Mouse (Mus musculus) cerebellum, postnatal 10 days (tissue): ENCODE measurements around the gene Pafah2.
"Not testable (repeated sequence)": the region's sequence is repeated elsewhere in the genome, so short reads cannot be mapped to it uniquely, and the experiment has no call there.

Experiments
- DNase-seq, 2 experiments: peaks; one replicate each; pipeline ENCODE4 v3.0.0; 2021; ENCODE audit warnings: mixed read lengths in 2 of 2

Pafah2 gene

DNA sequence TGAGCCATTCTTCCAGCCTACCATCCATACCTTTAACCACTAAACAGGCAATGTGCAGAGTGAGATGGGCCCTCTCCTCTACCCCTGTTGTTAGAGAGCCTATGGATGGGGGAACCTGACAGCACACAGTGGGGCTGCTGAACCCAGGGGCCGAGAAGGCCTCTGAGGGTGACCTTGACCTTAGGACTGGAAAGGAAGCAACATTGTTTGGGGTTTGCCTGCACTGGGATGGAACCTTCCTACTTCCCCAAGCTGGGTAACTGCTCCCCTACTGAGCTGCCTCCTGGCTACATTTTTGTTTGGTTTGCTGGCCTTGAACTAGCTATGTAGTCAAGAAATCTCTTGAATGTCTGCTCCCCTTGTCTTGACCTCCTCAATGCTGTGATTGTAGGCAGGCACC, 21.8 kb upstream of the Pafah2 start:
- no peak for DNase-seq

DNA sequence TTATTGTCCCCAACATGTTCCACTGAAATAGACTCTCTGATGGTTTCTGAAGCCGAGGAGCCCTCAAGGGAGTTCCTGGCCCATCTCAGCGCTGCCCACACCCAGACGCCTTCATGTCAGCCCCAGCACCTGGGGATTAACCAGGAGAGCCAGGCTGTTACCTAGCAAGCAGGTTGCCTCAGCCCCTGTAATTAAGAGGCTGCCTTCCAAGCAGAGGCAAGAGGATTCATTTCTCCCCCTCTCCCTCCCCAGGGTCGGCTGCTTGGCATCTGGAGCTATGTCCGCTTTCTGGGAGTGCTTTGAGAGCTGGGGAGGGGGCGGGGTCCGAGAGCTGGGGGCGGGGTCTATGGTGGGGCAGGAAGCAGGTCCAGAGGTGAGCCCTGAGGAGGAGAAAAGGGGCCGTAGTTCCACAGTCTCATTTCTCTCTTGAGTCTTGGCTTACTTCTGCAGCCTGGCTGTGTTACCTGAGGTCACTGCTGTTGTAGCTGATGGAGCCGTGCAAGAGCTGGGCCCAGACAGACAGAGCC, 18.0 kb upstream of the Pafah2 start:
- no peak for DNase-seq

DNA sequence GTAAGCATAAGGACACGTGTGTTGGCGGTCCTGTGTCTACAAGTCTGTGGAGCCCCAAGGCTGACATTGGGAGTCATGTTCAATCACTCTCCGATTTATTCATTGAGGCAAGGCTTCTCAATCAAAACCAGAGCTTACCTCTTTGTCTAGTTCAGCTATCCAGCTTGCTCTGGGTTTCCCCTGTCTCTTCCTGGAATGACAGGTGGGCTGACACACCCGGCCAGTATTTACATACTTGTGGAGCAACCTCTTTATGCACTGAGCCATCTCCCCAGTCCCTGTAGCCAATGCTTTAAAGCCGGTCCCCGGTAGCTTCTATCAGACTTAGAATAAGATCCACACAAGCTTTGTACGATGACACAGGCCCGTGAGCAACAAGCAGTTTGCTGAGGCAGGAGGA, 16.6 kb upstream of the Pafah2 start:
- no peak for DNase-seq

DNA sequence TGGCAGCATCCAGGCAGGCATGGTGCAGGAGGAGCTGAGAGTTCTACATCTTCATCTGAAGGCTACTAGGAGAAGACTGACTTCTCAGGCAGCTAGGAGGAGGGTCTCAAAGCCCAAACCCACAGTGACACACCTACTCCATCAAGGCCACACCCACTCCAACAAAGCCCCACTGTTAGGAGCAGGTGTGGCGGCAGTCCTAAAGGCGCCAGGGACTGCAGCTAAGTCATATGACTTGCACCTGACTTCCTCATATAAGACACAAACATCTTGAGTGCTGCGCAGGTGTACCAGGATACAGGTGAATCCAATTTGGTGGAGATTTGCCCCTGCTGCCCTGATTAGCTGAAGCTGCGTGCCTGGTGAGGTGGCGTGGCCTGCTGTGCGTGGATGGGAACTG, 12.4 kb upstream of the Pafah2 start, which contains the start of gene Extl1:
Gene Extl1, minus strand, starts transcription at position 101 of the 400 bp plus-strand sequence.
- DNase-seq = not testable (repeated sequence)

DNA sequence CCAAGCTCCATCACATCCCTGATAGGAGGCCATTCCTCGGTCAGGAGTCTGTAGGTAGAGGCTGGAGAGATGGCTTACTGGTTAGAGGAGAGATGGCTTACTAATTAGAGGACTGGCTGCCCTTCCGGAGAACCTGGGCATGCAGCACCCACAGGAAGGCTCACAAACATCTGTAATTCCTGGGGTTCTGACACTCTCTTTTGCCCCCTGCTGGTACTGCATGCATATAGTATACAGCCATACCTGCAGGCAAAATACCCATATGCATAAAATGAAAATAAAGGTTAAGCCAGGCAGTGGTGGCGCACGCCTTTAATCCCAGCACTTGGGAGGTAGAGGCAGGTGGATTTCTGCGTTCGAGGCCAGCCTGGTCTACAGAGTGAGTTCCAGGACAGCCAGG, 8.9 kb upstream of the Pafah2 start:
- no peak for DNase-seq

DNA sequence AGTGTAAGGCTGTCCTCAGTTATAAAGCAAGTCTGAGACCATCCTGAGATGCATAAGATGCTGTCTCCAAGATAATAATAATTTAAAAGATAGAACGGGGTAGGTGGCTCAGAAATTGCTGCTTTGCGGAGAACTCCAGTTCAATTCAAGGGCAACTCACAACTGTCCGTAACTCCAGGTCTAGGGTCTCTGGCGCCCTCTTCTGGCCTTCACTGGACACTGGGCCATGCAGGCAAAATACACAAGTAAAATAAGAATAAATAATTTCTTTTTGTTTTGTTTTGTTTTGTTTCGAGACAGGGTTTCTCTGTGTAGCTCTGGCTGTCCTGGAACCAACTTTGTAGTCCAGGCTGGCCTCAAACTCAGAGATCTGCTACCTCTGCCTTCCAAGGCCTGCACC, 7.7 kb upstream of the Pafah2 start:
- DNase-seq = peak; percentile 83 to 87

DNA sequence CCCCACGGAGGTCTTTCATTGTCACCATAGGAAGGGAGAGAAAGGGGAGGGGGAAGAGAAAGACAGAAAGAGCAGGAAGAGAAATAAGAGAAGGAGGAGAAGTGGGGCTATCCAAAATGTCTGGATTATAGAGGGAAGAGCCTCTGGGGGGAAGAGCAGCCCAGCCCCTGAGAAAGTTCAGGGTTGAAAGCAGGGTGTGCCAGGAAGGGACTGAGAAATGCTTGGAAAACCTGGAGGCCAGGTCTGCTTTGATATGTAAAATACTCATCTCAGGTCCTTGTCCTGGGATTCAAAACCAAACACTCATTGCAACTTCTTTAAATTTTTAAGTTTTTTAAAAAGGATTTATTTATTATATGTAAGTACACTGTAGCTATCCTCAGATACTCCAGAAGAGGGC, 4.5 kb upstream of the Pafah2 start:
- DNase-seq = no peak

DNA sequence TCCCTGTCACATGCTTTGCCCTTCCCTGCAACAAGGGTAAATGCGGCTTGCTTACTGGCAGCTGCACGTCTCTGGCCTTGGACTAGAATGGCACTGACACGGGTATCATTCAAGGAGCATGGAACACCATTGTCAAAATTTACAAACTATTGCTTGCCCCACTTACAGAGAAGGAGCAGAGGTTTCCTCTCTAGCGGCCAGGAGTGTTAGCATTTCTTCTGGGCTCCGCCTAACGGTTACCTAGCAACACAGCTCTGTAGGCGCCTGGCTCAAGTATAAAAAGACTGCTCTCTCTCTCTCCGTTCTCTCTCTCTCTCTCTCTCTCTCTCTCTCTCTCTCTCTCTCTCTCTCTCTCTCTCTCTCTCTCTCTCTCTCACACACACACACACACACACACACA, 3.5 kb upstream of the Pafah2 start:
- DNase-seq = no peak

DNA sequence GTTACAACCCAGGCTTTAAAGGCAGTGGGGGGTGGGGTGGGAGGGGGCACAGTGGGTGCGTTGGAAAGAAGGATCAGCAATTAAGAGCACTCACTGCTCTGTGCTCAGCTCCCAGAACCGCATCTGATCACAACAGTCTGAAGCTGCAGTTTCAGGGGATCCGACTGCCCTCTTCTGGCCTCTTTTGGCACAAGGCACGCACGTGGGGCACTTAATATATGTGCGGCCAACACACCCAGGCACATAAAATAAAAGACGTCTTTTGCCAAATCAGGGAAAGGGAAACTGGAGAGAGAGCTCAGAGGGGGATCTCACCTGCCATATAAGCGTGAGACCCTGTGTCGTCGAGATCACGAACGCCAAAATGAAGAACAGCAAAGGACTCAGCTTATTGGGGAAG, 3.1 kb upstream of the Pafah2 start:
- peak; percentile 56 to 60 for DNase-seq

DNA sequence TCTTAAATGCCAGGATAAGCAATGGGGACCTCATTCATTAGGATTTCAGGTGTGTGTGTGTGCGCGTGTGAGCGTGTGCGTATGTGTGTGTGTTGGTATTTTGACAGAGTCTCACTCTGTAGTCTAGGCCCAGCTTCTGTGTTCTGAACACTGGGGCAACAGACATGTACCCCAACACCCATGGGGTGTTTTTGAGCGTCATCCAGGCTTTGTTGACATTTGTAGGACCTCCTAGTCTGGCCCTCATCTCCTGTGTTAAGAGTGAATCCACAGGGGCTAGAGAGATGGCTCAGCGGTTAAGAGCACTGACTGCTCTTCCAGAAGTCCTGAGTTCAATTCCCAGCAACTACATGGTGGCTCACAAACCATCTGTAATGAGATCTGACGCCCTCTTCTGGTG, 978 bp upstream of the Pafah2 start:
- DNase-seq = peak in 1 of 2 experiments; percentile 41

DNA sequence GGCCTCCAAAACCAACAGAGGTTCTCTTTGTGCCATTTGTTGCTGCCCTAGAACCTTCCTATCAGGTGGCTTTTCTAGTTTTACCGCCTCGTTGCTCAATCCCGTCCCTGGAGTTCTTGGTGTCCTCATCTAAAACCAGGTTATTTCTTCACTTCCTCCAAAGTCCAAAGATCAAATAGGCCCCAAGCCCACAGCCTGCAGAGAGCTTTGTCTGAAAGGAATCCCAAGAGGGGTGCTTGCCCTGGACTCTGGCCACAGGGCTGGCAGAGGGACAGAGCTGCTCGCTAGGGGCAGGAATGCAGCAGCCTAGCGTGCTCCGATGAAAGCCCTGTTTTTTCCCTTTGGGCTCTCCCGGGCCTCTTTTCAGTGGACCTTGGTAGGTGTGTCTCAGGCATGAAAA, 1.0 kb downstream of the Pafah2 start:
- peak; percentile 79 to 85 for DNase-seq

DNA sequence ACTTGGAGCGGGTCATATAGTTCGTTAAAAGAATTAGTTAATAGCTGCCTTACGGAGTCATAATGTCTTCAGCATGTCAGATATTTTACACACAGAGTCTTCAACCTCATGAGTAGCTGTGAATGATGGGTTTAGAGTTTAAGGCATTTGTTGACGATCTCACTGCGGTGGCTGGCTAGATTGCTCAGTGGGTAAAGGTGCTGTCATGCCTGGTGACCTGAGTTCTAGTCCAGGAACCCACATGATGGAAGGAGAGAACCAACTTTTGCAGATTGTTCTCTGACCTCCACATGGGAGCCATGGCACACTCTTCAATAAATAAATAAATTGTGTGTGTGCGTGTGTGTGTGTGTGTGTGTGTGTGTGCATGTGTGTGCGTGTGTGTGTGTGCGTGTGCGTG, 1.6 kb downstream of the Pafah2 start:
- DNase-seq = no peak

DNA sequence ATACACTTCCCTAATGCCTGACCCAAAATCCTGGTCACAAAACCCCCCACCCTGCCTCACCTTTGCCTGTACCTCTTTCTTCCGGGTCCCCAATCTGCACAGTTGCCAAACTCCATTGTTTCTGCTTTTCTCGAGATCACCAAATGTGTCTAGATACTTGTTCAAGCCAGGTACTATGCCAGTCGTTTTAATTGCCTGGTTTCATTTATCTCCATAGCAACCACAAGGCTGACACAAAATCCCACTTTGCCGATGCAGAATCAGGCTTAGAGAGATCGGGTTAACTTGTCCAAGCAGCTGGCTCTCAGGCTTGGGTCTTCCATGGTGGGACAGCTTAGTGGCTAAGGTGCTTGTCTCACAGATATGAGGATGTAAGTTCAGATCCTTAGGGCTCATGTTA, 4.1 kb downstream of the Pafah2 start:
- DNase-seq = no peak

DNA sequence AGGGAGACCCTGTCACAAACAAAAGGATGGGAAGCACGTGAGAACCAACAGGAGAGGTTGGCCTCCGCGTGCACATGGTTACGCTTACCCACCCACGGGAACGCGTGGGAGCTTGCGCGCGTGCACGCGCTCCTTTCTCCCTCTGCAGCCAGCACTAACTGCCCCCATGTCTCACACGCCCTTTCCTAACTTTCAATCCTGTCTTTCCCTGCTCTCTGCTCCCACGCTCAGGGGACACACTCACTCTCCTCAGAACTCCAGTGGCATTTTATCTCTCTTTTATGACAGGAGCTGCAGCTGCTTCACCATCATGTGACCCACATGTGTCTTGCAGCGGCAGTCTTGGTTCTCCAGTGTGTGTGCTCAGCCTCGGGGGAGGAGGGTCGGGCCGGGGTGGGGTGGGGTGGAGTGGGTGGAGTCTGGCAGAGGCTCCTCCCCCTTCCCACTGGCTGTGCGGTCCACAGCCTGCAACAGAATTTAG, 5.1 kb downstream of the Pafah2 start:
- DNase-seq = peak; percentile 39 to 61

DNA sequence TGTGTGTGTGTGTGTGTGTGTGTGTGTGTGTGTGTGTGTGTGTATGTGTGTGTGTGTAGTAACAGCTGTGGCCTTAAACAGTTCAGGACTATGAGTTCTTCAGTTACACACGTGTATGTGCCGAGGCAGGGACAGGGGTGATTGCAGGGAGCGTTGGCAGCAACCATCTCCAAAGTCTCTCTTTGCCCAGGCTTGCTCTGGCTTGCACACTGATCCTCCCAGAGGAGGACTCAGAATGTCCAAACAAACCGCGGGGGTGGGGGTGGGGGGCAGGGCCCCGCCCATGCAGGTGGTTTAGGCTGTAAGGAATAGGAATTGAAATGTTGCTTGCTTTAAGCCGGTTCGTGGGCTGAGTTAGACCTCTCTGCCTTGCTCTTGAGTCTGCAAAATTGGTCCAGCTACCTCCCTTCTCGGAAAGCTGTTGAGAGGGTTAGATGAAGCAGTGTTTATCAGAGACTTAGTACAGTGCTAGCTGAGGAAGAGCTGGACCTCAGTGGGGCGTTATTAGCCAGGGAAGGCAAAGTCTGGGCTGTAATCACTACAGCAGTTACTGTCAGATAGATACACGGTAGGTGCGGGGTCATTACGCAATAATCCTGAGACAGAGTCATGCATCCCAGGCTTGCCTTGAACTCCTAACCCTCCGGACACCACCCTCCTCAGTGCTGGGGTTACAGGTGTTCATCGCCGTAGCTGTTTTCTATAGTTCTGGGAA, 5.9 kb downstream of the Pafah2 start:
- DNase-seq = no peak

DNA sequence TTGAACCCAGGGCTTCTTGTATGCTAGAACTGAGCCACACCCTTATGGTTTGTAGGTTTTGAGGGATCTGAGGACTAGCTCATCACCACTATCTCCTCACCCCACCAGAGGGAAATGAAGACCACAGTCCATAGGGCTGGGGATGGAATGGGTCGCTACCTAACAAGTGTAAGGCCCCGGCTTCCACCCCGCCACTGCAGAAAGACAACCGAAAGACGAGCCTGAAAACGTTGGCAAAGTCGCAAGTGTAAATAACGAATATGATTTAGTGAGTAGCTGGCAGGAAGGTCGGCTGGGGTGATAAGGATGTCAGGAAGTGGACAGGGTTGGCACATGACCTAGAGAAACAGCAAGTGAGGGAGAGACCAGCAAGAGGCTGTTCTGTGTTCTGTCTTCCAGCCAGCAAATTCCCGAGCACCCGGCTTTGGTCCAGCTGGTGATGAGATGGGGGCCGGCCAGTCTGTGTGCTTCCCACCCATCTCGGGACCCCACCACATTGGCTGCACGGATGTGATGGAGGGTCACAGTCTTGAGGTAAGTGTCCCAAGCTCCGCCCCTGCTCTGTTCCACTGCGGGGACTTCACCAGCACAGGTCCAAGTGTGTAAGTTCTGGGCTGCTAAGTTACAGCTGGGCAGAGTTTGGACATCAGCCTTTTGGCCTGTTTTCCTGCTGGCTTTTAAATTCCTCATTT, 6.6 kb downstream of the Pafah2 start:
- peak; percentile 74 to 82 for DNase-seq

DNA sequence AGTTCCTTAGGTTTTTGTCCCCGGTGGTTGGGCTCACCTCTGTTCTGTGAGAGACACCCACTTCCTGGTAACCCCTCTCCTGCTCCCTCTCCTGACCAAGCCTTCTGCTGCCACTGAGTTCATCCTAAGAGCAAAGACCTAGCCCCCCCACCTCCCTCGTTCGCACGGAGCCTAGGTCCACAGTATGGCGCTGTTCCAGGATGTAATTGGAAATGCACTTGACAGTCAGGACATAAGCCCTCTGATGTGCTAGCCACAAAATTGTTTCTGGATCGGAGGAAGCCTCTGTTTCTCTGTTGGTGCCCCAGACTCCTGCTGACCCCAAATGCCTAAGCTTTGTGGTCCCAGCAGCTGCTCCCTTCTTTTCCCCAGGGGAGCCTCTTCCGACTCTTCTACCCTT, 7.6 kb downstream of the Pafah2 start:
- peak; percentile 46 to 67 for DNase-seq

DNA sequence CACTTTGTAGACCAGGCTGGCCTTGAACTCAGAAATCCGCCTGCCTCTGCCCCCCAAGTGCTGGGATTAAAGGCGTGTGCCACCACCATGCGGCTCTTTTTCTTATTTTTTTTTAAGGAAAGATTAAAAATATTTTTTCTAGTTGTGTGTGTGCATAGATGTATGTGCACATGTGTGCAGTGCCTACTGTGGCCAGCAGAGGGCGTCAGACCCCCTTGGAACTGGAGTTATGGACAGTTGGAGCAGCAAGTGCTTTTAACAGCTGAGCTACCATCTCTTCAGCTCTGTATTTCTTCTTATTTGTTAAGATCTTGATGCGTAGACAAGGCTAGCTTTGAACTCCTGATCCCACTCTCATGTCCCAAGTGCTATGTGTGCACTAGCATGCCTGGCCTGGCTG, 13.2 kb downstream of the Pafah2 start:
- DNase-seq = peak; percentile 62 to 74

DNA sequence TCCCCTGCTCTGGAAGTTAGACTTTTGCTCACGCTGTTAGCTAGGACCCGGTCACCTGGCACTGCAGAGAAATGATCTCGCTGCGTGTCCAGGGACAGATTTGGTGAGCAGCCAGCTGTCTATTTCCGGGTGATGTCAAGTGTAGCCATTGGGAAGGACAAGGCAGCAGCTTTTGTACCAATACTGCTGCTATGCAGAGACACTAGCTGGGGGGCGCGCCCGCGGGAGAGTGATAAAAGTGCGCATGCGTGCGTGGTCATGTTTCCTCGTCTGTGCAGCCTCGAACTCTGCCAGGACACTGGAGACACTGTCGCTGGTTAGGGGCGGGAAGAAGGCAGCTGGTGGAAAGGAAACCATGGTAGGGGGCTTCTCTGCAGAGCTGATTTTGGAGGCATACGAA, 20.1 kb downstream of the Pafah2 start:
- DNase-seq = peak; percentile 62

DNA sequence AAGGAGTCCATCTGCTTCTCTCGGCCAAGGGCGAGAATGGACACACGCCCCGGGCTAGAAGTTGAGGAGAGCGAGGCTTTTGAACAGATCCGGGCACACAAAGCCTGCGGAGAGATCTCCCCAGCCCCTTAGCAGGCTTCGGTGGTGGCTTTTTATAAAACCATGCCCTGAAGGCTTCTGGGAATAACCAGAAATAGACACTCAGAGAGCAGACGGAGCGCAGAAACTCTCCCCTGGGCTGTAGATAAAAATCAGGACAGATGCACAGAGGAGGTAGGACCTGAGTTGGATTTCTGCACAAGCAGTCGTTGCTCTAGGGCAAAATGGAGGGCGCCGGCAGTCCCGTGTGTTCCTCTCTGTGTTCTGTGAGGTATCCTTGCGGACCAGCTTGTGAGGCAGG, 20.5 kb downstream of the Pafah2 start:
- no peak for DNase-seq

DNA sequence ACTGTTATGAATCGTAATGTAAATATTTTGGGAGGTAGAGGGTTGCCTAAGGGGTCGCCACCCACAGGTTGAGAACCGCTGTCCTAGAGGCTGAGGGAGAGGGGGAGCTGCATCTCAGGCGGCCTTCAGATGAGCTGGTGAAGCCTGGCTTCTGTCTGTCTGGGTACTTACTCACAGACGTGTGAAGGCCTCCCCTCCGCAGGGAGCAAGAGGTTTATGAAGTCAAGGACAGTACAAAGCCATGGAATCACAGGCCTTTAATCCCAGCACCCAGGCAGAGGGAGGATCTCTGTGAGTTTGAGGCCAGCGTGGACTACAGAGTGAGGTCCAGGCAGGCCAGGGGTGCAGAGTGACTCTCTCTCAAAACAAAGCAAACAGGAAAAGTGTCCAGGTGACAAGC, 21.0 kb downstream of the Pafah2 start:
- DNase-seq = no peak

DNA sequence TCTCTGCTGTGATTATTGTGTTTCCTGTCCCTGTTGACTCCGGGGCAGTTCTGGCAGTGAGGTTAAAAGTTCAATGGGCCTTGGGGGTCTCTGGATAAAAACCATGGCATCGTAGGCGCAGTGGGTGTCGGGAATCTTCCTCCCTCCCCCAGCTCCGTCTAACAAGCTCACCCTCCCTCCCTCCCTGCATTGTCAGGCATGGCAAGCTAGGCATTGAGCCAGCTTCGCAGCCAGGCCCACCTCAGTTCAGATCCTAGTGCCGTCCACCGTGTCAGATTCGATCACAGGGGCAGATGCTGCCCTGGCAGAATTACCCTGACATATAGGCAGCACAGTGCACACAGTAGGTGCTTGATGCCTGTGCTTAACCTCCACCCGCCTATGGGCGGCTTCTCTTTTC, 25.9 kb downstream of the Pafah2 start:
- peak; percentile 57 to 65 for DNase-seq

DNA sequence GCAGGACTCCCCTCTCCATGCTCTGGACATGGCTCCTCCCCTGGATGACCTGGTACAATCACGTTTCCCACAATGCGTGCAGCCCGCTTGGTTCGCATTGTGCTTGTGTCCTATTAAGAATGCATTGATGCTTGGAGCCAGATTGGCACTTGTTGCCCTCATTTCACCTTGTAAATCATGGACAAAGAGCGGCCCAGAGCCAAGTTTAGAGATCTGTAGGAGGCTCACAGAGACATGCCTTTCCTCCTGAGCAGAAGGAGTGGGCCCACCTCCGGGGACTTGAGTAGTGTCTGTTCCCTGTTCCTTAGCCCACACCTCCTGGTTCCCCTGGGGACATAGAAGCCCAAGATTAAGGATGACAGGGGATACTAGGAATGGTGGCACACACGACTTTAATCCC, 27.8 kb downstream of the Pafah2 start:
- DNase-seq = no peak

DNA sequence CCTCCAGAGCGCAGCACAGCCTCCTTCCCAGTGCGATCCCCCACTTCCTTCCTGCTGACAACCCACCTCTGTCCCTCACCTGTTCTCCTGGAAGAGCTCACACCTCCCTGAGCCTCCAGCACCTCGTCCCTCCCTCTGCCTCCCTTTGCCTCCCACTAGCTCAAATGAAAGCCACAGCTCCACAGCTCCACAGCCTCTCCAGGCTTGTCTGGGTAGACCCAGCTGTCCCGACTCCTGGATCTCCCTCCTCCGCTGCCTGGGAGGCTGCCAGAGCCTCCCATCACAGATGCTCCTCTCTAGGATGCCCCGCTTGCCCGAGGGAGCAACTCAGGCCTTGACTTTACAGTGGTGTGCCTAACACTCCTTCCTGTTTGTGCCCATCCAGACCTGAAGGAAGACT, 29.0 kb downstream of the Pafah2 start:
- DNase-seq = peak in 1 of 2 experiments; percentile 53
